Mouse (Mus musculus) kidney, adult 8-10 months (tissue): ENCODE results near the gene Astn1.

ENCODE experiments used
- DNase-seq, 2 experiments: peaks; one replicate each; pipeline ENCODE4 v3.0.0; 2022

Gene Astn1

DNA sequence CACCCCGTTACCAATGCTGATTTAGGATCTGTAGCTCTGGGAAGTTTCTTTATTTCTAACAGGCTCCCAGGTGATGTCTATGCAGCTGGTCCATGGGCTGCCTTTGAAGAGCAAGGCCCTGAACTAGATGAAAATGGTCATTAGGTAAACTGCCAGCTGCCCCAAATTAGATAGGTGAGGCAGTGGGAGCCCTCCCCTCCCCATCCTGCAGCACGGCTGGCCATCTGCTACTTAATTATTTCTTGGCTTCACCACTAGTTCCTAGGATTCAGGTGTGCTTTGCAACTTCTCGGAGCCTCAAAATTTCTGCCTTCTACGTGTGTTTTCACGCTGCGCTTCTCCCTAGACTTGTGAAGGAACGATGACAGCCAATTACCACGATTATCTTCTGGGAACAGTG is 59.4 kb downstream of the Astn1 start:
- DNase-seq: no peak

DNA sequence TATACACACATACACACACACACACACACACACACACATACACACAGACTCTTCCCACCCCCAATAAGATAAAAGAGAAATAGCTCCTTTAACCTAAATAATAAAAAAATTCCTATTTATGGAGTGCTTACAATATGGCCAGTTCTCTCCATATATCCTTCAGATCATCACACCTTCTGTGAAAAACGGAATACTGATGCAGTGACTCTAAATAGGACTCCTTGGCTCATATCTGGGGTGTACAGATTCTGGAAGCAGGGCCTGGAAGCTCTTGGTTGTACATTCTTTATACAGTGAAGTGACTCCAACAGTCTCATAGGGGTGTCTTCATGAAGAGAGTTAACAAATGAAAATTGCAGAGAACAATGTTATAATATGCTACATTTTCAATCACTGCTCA is 60.7 kb downstream of the Astn1 start:
- DNase-seq: no peak

DNA sequence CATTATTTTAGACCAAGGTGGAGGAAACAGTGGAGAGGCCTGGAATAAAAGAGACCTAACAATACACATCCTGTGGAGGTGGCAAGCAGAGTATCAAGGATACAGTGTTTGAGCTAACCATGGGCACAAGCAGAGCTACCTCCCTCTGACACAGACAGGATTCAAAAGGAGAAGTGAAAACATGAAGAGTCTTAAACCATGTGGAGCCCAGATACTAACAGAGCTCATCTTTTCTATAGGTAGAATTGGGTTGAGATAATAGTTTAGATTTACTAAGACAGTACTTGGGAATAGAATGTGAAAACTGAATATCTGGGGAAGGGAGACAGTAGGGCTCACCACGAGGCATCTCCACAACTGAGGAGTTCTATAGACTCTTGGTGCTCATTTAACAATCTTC is 84.0 kb downstream of the Astn1 start:
- no peak for DNase-seq

DNA sequence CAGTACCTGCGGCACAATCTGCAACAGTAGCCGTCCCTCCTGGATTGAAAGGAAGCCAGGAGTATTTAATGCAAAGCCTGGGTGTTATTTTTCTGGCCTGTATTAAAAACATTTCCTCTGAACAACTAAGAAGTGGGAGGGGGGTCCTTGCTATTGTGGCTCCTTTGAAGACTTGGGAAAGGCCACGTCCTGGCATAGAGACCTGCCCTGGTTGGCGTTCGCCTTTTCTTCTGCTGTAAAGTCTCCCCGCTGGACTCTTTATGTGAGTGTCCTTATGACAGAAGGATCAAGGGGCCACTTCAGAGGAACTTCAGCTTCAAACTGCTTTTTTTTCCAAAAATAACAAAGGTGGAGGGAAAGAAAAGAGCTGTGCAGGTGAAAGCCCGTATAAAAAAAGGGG is 85.9 kb downstream of the Astn1 start:
- no peak for DNase-seq

DNA sequence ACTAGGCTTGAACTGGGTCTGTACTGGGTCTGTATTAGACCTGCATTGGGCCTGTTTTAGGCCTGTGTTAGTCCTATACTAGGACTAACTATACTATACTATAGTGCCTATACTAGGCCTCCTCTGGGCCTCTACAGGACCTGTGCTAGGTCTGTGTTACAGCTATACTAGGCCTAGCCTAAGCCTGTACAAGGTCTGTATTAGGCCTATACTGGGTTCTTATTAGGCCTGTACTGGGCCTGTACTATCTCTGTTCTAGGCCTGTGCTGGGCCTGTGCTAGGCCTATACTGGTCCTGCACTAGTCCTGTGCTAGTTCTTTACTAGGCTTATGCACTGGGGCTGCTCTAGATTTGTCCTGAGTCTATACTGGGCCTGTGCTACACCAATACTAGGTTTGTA is 90.6 kb downstream of the Astn1 start:
- DNase-seq: no peak

DNA sequence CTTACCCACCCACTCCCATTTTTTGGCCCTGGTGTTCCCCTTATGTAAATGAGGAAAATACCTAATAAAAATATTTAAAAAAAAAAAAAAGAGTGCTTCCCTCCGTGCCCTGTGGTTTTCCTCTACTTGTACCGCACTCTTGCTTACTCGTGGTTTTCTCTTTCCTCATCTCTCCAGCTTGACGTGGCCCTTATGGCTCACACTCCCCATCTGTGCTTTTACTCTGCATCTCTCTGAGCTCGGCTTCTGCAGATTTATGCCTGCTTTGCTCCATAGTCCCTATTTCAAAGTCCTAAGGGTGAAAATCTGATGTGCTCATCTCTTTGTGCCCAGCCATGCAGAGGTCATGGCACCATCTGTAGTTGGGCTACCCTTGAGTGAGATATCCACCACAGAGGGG is 91.5 kb downstream of the Astn1 start:
- DNase-seq: no peak

DNA sequence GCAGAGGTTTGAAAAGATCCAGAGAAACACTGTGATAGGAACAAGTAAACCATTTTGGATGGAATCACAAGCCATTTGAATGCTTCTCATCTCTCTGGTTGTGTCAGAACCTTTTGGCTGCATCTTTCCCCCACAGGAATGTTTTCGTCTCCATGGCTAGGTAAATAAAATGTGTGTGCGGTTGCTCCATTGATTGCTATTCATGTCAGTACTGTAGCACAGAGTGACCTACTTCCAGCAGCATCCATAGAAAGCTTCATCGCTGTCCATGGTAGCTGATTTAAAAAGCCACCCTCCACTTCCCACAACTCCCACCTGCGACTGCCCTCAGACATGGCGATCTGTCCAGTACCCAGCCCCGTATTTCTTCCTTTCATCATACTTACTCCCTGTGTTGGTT is 101.9 kb downstream of the Astn1 start:
- no peak for DNase-seq

DNA sequence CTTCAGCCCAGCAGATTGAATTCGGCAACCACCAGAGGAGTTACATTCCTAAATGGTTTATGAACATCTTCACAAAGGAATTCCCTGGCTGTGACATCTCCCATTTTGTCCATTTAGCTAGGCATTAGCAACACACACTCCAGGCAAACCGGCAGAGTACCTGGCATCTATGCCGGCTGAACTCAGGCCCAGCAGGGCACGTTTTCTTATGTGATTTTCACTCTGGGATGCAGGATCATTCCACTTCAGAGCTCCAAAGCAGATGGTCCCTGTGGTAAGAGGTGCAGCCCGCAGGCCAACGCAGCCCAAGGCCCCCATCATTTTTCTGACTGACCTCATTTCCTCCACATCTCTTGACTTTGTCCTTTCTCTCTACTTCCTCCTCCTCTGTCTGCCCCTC is 103.2 kb downstream of the Astn1 start:
- no peak for DNase-seq

DNA sequence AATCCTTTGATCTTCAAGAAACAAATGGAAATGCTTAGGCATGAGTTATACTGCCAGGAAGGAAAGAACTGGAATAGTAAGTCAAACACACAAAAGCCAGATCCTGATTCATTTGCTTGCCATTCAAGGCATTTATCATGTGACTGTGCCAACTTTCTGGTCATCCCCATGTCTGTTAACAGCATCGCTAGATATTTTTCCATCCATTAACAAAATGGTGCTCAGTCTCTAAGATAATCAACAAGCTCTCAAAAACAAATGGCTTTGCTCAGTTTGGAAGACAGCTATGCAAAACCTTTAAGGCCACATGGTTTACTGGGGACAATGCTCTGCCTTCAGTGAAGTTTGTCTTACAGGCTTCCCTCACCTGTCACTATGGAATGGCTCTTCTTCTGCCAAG is 115.8 kb downstream of the Astn1 start:
- DNase-seq: no peak

DNA sequence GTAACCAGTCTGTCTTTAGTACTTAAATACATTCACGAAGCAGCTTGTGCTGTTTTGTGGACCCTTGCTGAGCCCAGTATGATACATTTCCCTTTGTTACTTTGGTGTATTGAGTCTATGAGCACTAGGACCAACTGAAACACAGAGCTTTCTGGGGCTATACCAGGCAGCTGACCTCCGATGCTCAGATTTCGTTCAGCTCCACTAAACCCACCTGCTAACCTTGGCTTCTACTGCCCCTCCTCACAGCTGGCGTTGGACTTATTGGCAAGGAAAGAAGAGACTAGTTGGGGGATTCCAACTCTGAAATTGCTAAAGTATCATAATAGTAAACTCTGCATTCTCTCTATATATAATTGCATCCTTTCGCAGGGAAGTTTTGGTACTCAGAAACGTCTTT is 118.2 kb downstream of the Astn1 start:
- no peak for DNase-seq

DNA sequence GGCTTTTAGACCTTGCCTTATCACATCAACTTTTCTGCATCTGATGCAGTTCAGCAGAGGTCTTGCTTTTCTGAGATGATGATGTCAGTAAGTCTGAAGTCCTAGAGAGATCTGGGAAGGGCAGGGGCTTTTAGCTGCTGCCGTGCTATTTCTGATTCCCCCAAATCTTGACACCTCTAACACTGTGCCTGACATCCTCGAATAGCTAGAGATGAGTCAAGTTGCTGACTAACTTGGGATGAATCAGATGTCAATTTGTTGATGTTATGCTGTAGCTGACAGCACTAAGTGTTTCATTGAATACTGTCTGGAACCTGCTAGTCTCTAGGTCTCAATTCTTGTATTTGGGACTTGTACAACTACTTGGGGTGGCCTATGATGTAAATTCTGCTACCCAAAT is 121.7 kb downstream of the Astn1 start:
- no peak for DNase-seq

DNA sequence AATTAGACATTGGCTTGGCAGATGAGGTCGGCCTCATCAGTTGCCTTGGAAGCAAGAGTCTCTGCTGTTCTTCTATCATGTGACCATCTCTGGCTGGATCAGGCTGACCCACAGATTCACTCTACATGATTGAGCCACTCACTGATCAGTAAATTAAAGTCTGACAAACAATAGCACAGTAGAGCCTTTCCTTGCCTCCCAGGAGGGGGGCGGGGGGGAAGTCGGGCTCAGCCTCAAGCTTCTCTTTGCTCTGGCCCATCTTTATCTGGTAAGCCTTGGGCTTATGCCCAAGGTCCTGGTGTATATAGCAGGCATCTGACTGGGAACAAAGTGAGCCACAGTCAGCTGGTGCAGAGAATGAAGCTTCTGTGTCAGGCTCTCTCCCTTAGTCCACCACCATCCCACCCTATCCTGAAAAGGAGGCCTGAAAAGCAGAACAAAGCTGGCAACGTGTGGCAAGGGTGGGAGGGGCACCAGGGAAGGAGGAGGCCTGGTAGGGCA is 127.5 kb downstream of the Astn1 start:
- no peak for DNase-seq

DNA sequence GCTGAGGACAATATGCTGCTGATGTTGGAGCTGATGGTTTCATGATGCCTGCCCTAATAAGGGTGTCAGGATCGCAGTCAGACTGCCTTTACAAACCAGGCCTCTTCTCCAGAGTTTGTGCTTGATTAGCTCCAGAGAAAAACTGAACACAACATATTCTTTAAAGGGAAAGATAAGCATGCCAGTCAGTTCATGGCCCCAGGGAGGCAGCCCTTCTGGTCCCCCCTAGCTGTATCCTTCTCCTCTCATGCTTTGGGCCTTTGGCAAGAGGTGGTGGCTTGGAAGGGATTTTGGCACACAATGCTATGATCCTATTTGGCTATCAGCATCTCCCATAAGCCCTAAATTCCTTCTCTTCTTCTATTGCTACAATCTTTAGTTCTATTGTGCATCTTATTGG is 128.1 kb downstream of the Astn1 start:
- DNase-seq: no peak

DNA sequence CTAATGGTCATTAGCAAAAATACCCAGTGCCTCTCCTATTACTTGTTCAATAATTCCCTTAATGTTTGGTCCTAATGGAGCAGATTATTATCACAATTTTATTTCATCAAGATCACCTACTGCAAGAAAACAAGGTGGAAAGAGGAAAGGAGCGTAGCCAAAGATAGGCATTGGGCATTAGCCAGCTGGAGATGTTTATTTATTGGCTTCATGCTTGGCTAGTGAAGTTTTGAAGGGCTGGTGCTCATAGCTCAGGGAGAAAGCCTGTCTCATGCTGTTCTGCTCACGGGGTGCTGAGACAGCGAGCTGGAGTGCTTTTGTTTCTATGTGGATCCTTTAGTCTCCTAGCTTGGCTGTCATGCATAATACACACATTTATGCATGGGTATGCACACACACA is 131.2 kb downstream of the Astn1 start:
- DNase-seq: no peak

DNA sequence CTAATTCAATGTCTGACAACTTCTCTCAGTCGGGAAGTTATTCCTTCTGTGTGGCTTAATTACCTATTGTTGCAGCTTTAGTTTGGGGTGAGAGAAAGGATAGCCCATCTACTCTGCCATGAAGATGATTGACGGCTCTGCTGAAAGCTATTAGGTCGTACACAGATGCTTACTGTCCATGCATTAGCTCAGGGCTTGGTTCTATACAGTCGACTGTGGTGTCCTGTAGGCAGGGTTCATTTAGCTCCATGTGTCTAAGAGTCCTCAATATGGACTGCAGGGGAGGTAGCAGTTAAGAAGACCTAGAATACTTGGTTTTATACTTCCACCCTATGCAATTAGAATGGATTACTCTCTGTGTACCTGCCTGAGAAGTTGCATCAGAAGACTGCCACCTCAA is 138.1 kb downstream of the Astn1 start:
- DNase-seq: no peak

DNA sequence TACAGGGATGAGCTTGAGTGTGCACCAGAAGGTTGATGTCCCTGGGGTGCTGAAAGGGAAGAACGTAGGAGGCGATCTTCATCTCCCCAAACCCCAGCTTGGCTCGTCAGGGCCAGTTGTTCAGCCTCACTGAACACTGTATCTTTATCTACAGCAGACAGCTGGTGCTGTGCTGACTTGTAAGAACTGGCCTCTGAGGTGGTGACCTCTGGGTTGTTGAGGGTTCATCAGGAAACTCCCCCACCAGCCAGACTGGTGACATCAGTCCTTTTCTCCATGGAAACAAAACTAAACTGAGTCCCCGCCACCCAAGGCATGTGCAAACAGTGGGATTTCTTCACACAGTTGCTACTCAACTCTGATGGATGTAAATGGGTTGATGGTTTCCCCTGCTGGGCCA is 138.9 kb downstream of the Astn1 start:
- DNase-seq: no peak

DNA sequence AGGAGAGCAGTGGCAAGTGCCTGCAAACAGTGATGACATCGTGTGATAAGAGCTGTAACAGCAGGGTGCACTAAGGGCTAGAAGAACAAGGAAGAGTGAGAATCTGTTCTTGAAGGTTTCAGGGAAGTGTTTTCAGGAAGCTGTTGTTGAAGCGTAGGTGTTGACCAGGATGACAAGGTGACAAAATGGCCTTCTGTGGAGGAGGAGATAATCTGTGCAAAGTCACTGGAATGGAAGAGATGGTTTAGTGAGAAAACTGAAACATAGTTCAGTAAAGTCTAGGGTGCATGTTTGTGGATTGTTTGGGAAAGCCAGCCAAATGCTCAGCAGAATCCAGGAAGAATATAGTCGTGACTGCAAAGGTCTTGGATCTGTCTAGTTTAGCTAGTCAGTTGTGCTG is 145.5 kb downstream of the Astn1 start:
- no peak for DNase-seq

DNA sequence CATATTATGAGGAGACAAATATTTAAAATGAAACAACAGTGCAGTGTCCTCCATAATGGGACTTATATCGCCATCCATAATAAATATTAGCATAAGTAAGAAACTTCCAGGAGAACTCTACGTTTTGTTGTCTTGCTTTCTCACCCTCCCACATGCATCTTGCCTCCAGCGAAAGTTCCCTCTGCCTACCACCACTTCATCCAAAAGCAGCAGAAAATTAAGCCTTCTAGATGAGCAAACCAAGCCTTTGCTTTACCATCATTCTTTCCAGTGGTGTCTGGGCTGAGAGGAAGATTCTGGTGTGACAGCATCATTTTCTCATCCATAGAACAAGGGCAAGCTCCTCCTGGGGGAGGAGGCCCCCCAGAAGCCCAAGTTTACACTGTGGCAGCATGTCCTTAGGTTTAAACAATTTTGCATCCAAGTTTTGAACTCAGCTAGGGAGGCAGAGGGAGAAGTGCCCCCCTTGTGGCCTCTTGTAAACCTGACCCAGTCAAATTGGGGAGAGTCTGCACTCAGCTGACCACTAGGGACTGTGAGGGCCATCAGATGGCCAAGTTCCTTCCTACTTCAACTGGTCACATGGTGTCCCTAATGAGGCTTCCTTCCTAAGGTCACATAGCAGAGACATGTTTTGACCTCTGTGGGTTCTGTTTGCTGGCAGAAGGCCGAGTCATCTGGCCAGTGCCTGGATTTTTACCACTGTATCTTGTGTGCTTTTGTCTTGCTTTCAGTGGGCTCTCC is 147.2 kb downstream of the Astn1 start:
- DNase-seq: peak in 1 of 2 experiments; percentile 2

DNA sequence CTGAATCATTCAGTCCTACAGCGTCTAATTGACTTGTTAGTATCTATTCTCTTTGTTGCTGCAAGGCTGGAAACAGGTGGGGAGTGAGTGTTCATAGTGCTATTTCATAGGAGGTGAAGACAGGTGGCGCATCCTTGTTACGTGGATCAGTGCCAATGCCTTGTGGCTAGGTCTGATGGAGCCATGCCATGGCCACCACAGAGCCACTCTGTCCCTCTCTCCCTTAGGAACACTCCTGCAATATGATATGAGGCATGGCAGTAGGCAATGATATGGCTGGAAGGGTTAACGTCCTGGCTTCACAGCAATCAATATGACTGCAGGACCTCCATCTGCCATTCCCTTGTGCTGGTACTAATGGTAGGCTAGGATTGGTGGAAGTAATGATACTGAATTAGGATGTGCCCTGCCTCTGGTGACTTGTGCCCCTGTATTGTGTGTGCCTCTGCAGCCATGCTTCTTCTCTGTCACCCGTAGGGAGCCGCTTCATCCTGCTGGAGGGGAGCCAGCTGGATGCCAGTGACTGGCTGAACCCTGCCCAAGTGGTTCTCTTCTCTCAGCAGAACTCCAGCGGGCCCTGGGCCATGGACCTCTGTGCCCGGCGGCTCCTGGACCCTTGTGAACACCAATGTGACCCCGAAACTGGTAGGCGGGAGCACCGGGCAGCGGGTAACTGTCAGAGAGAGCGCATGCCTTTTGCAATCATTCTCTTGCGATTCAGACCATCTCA is 148.6 kb downstream of the Astn1 start:
- peak in 1 of 2 experiments; percentile 31 for DNase-seq

DNA sequence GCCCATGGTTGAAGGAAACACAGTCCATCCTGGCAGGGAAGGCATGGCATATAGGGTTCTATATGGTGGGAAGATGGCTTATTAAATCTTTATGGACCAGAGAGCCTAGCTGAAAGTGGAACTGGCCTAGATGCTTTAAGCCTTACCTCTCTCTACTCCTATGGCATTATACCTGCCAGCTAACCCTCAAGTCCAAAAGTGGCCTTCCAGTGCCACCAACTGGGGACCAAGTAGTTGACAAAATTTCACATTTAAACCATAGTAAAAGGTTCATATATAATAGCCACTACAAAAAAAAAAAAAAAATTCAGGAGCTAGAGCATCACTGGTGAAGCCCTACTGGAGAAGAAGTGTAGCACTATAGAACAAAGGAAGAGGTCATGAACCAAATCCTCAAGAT is 150.0 kb downstream of the Astn1 start:
- DNase-seq: no peak

DNA sequence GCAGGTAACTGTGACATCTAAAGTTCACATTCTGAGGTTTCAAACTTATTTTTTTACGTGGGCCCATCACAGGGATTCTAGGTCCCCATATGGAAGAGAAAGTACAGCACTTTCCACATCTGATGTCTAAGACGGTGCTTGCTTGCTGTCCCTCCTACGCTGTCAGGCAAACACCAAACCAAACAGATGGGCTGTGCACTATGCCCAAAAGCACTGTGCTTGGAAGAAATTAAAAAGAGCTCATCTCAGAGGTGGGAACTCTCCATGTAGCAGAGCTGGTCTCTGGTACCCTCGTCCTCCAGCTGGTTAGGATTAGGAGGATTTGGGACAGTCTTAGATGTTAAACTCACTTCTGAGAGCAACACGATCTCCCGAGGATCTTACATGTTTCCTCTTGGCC is 150.6 kb downstream of the Astn1 start:
- DNase-seq: no peak

DNA sequence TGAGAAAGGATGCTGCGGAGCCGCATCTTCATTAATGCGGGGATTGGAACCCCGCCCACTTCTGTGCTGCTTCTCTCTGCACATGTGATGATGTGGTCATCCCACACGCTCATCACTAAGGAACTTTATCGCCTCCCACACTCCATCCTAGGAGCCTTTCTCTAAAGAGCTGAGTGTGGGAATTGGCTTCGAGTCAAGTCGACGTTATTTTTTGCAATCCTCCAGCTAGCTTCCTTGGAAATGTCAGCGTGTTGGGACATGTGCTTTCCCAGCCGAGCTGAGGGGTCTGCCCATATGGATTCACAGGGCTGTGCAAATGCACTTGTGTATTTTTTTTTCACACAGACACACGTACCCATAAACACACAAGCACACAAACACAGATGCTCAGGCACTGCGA is 151.5 kb downstream of the Astn1 start:
- DNase-seq: no peak

DNA sequence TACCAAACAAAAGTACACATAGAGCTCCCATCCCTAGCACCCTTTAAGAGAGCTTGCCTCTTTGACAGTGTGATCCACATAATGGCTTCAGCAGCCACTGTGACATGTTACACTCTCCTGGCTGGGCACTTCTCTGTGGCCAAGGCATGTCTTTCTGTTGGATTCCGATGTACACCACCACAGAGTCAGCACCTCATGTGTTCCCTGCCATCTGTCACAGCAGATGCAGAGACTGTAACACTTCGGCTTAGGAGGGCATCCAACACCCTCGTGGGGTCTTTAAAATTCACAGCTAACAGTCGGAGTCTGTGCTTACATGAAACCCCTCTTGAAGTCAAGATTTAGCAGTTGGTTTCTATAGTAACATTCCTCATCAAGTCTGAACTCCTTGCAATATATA is 154.5 kb downstream of the Astn1 start:
- DNase-seq: no peak

DNA sequence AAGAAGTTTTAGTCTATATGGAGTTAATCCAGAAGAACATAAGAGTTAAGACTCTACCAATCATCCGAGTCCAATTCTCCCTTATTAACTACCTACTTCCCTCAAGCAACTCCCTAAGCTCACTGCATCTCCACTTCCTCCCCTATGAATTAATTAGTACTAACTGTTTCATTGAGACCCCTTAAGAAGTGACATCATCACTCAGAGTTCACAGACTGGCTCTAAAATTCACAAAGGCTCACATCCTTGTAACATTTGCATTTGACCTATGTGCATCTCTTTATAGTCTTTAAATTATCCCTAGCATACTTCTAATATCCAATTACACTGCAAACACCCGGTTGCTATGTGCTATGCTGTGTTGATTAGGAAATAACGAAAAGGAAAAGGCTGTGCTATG is 174.1 kb downstream of the Astn1 start:
- DNase-seq: no peak

DNA sequence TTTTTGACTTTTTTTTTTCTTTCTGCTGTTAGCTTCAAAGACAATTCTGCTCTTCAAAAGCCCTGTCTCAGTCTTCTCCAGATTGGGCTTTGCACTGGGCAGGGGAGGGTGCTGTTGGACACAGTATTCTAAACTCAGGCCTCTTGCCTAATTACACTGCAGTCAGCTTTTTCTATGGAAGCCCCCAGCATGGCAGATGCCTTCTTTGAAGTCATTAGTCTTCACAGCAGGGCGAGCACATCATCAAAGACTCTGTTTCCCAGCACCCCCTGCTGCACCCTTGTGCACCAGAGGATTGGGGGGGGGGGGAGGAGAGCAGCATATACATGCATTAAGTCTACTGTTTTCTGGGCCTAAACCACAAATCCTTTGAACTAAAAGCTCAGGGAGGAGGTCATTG is 174.8 kb downstream of the Astn1 start:
- DNase-seq: no peak
